Mouse (Mus musculus) embryonic fibroblast, embryonic 13.5 days (primary cell): ENCODE measurements around the gene Sfxn4. TPM values are rescaled to one million over a fixed set of nuclear protein-coding genes. Genes with fewer than 3 reads are reported as not detected.
A peak's percentile ranks its signal among the peaks of the same experiment; 100 is the strongest.

Experiments
- H3K27ac ChIP-seq: 2 replicates; pipeline ENCODE4 v1.5.1; 2012; ENCODE audit warnings: low read length, control low read depth, inconsistent platforms; ENCODE audit not compliant: insufficient read depth
- H3K4me1 ChIP-seq: 2 replicates; pipeline ENCODE4 v1.6.1; 2011; ENCODE audit warnings: low read length; ENCODE audit not compliant: control insufficient read depth, insufficient read depth
- H3K4me3 ChIP-seq: 2 replicates; pipeline ENCODE4 v1.5.1; 2011; ENCODE audit warnings: mild to moderate bottlenecking, control low read depth, low read length; ENCODE audit not compliant: insufficient read depth
- CTCF ChIP-seq: IDR thresholded peaks from 2 replicates; pipeline ENCODE4 v1.5.1; 2011; ENCODE audit warnings: mild to moderate bottlenecking, control low read depth, low read length, moderate library complexity, borderline replicate concordance; ENCODE audit not compliant: insufficient read depth
- POLR2A ChIP-seq: IDR thresholded peaks from 2 replicates; pipeline ENCODE4 v1.6.1; 2011; ENCODE audit warnings: low read depth, mild to moderate bottlenecking, control low read depth, low read length, moderate library complexity
- polyA plus RNA-seq: library from polyadenylated mRNA; stranded (reverse); fragments of >200 nt; gene quantifications from 2 replicates; pipeline ENCODE4 v1.2.4, GENCODE M21; 2011; ENCODE audit warnings: low read depth; ENCODE audit not compliant: missing spikeins, insufficient read length

The Sfxn4 gene
- 3.1 and 6.2 TPM in 2 replicates for polyA plus RNA-seq

DNA sequence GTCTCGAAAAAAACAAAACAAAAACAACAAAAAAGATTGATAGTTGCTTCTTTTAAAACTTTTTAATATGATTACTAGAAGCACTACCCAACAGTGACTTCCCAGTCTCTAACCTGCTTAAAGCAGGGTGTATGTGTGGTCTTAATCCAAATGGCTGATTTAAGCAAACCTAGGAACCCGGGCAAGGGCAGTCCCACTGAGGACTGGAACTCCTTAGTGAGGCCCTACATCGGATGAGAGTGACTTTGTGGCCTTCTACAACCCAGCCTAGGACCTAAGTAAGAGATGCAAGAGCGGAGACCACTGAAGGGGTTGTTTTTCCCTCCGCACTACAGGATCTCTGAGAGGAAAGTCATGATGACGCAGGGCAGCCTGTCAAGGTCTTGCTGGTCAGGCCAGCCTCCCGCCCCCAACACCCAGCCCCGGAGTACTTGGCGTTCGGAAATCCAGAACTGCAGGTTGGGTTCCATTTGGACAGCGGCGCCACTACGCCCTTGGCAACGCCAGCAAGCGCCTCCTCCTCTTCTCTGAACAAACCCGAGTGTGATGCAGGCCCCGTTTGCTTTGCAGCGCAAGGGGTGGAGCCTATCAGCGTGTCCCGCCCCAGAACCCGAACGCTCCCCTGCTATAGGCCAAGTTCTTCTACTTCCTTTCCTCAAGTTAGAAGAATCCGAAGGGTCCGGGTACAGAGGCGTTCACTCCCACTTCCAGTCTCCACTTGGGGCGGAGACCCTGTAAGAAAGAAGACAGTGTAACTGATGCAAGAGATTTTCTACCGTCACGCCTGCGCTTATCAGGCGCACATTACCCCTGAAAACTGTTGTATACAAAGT is at the start of gene Sfxn4:
TSS of gene Sfxn4 (minus strand) at position 612 of the 833 bp plus-strand sequence.
- Histone ChIP-seq H3K4me1 (peaks cover 2% of the 10 kb centered on the region; the same call in 1 of the 2 replicates), H3K4me3 (peak within 1 kb of the TSS; percentile 50), H3K27ac (peak within 1 kb of the TSS; percentile 76)
- TF ChIP-seq POLR2A (peak; percentile 87), CTCF (no peak)

DNA sequence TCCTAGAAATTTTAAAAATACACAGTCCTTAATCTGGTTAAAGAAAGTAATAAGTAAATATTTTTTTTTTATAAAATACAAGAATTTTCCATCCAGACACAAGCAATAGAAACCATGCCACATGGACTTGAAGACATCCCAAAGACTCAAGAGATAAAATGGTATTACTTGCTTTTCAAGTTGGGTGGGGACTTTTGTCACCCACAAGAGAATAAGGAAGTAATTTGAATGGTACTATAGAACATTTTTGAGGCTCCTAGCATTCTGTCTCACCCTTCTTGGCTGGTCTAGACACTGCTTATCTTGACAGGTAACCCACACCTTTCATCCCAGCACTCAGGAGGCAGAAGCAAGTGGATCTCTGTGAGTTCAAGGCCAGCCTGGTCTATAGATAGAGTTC is 49.0 kb upstream of the Sfxn4 start:
- H3K27ac ChIP-seq = no peak overlapping the region
- no peak overlapping the region for H3K4me3 ChIP-seq
- no peak for TF ChIP-seq CTCF
- TF ChIP-seq POLR2A = no peak
- no peaks in the 10 kb centered on the region for H3K4me1 ChIP-seq

GRCm38 (mm10) chr19:60905477-60905876 is 44.2 kb upstream of the Sfxn4 start:
- peaks cover 5% of the 10 kb centered on the region for H3K4me1 ChIP-seq
- TF ChIP-seq POLR2A (no peak), CTCF (no peak)
- H3K4me3 ChIP-seq = no peak overlapping the region
- no peak overlapping the region for H3K27ac ChIP-seq

DNA sequence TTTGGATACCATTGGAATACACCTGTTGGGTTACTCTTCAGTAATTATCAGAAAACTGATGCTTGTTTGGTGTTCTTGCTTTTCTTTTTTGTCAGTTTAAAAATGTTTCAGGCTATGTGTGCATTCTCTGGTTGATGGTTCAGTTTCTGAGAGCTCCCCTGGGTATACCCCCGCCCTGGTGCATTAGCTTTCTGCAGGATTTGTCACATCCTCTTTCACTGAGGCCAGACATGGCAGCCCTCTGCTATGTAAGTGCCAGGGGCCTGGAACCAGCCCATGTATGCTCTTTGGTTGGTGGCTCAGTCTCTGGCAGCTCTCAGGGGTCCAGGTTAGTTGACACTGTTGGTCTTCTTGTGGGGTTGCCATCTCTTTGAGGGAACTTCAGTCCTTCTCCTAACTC is 42.7 kb upstream of the Sfxn4 start:
- no peak overlapping the region for H3K4me3 ChIP-seq
- no peak for TF ChIP-seq POLR2A
- TF ChIP-seq CTCF = no peak
- peaks cover 5% of the 10 kb centered on the region for H3K4me1 ChIP-seq

DNA sequence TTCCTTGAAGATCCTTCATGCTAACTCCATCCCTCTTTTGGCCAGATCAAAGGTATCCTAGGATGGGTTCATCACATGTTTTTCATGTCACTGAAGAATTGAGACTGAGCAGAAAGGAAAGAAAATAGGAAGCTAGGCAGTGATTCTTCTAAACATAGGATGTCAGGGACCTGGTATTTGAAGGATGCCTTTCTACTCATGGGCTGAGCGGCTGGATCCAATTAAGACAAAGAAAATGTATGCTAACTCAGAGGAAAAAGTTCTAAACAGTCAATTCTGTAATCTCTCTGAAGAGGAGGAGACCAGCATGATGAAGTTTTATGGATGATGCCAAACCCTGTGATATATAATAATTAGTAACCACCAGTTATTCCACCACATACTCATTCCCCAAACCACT is 41.9 kb upstream of the Sfxn4 start:
- TF ChIP-seq CTCF (no peak), POLR2A (no peak)
- Histone ChIP-seq H3K4me3 (no peak overlapping the region), H3K4me1 (peaks cover 5% of the 10 kb centered on the region), H3K27ac (peak overlapping the region; percentile 68)

More for the DNA sequence above, 42.7 kb upstream of the Sfxn4 start:
- no peak overlapping the region for H3K27ac ChIP-seq

DNA sequence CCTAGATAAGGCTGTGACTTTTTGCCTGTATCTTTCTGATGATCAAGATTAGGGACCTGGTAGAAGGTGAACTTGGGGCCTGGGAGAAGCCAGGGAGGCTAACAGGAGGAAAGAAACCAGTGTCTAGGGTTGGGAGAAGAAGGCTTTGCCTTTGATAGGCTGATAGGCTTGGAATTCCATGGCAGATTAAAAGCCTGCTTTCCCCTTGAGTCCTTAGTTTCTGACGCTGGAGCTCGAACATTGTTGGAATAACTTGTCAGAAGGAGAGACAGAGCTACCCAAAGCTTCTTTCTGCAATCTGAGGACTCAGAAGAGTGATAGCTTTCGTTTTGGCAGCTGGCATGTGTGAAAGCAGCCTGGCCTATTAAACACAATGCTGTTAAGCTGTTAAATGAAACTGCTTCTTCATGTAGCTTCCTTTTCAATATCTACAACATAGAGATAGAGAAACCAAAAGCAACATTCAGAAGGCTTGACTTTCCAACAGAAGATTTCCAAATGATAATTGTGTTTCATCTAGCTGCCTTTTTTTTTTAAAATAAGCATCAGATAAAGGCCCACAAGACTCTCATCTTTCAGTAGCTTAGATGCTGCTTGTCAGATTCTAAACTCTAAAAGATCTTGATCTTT is 34.1 kb upstream of the Sfxn4 start:
- H3K27ac ChIP-seq = peak overlapping the region; percentile 34; the same call in 1 of the 2 replicates
- H3K4me3 ChIP-seq = no peak overlapping the region
- no peaks in the 10 kb centered on the region; the same call in 1 of the 2 replicates for H3K4me1 ChIP-seq
- TF ChIP-seq POLR2A (no peak), CTCF (no peak)

GRCm38 (mm10) chr19:60891934-60892547 is 30.8 kb upstream of the Sfxn4 start:
- H3K4me3 ChIP-seq = 0 out of 2 replicates have a peak overlapping the region, but pooled peaks have one; percentile 12
- no peaks in the 10 kb centered on the region; the same call in 1 of the 2 replicates for H3K4me1 ChIP-seq
- 0 out of 2 replicates have a peak overlapping the region, but pooled peaks have one; percentile 18 for H3K27ac ChIP-seq
- TF ChIP-seq POLR2A (no peak), CTCF (peak; percentile 81; the same call in 1 of the 2 replicates)

- peak overlapping the region; percentile 55 for H3K27ac ChIP-seq
- H3K4me1 ChIP-seq = no peaks in the 10 kb centered on the region; the same call in 1 of the 2 replicates
- peak overlapping the region; percentile 94 for H3K4me3 ChIP-seq
- TF ChIP-seq CTCF (no peak), POLR2A (no peak)
These were observed 29.8 kb upstream of the Sfxn4 start for GRCm38 (mm10) chr19:60891123-60891470.

DNA sequence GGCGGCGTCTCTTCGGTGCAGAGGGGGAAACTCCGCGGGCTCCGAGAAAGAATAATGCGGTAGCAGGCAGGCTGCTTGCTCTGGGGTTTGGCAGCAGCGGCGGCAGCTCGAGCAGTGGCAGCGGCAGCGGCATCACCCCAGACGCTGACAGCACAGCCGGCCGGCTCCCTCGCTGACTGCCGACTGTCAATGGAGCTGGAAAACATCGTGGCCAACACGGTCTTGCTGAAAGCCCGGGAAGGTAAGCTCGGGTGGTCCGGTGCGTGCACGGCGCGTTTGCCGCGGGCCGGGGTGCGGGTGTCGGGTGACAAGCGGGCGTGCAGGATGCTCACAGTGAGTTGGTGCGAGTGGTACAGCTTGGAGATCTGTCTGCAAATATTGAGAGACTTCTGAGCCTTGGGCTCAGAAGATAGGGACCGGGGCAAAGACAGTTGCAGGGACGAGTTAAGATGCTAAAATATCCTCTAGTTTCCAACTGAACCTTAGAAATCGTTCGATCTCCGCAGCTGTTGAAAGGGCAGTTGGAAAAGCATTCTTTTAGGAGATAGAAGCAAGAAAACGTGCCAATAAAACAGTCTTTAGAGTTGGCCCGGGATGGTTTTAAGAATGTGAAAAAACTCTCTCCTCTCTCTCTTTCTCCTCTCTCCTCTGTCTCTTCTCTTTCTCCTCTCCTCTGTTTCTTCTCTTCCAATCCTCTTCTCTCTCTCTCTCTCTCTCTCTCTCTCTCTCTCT is 29.3 kb upstream of the Sfxn4 start:
- Histone ChIP-seq H3K4me3 (peak overlapping the region; percentile 94), H3K4me1 (no peaks in the 10 kb centered on the region; the same call in 1 of the 2 replicates), H3K27ac (peak overlapping the region; percentile 55)
- TF ChIP-seq POLR2A (no peak), CTCF (no peak)
